Mouse (Mus musculus): ENCODE results near the gene D730048I06Rik.

- TF ChIP-seq CTCF (IDR thresholded peaks at IDR 0.05; ENCODE audit: borderline replicate concordance, control insufficient read depth, extremely low read depth, insufficient read depth, low read length, poor library complexity): no peak
- TF ChIP-seq POLR2A (IDR thresholded peaks at IDR 0.05; ENCODE audit: control insufficient read depth, extremely low read depth, insufficient read depth, low read length, poor library complexity): no peak
Observed at GRCm38 (mm10) chr9:35740749-35741148, 49.2 kb downstream of the D730048I06Rik start, which contains the start of gene Gm17677.
